Mouse (Mus musculus): ENCODE results near the gene Car11.

Car11 gene

GRCm38 (mm10) chr7:45725151-45725550, 25.5 kb downstream of the Car11 start:
- no peak for DNase-seq

DNA sequence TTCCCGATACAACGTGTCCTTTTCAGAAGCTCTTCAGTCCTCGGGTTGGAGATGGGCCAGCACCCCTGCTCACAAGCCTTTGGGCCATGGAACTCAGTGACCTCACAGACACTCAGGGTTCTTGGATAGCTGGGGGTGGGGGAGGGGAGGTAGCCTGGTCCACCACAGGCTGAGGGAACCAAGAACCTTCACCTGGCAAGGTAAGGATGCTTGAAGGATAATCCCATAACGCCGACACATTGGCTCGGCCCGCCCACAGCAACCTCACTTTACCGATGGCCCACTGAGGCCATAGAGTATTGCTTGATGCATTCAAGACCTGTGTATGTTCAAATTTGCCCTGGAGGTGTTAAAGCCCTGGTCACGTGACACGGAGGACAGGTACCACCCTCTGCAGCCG, 26.1 kb downstream of the Car11 start, which contains the start of gene Spaca4:
Gene Spaca4, minus strand, starts transcription at position 101 of the 400 bp plus-strand sequence.
- no peak for DNase-seq

GRCm38 (mm10) chr7:45726419-45726818, 26.8 kb downstream of the Car11 start:
- DNase-seq = no peak

DNA sequence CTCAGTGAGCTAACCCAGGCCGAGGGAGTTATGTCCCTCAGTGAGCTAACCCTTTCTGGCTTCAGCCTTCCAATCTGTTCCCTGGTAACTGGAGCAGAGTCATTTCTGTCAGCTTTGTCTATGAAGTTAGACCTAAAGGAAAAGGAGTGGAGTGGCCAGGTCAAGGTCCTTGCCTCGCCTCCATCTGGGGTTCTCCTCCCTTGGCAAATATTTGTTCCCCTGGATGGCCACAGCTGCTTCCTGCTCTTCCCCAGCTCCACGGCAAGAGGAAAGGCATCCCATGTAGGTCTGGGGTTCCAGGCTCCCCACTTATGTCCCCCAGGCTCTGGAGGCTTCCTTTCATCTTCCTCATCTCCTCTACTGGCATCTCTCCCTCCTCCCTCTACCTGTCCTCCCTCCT, 28.0 kb downstream of the Car11 start:
- no peak for DNase-seq

DNA sequence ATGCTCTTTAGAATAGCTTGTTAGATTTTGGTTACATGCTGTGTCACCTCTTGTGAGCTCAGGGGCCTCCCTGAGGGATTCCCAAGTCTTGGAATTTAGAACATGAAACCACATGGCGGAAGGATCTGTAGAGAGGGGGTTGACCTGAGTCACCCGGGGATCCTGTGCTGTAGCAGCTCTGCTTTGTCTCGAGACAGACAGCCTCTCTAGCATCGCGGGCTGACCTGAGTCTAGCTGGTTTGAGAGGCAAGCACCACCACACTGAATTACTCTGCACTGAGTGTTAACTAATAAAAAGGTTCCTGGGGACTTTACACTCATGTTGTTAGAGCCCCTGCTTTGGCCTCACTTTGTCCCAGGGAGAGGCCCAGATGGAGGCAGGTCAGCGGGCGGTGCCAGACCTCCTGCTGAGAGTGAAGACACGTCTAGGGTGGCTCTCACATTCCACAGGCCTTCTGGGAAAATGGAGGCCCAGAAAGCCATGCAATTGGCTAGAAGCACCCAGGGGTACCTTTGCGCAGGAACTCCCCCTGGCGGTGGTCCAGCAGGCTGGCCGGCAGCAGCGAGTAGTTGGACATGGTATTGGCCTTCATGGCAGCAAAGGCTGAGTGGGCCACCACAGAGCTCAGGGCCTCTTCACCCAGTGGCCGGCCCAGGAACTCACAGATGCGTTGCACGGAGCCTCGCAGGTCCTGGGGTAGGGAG, 31.2 kb downstream of the Car11 start:
- DNase-seq = peak; percentile 68

GRCm38 (mm10) chr7:45733477-45733876, 33.8 kb downstream of the Car11 start:
- DNase-seq = peak; percentile 85

GRCm38 (mm10) chr7:45739162-45739763, 39.6 kb downstream of the Car11 start:
- peak; percentile 86 for DNase-seq

DNA sequence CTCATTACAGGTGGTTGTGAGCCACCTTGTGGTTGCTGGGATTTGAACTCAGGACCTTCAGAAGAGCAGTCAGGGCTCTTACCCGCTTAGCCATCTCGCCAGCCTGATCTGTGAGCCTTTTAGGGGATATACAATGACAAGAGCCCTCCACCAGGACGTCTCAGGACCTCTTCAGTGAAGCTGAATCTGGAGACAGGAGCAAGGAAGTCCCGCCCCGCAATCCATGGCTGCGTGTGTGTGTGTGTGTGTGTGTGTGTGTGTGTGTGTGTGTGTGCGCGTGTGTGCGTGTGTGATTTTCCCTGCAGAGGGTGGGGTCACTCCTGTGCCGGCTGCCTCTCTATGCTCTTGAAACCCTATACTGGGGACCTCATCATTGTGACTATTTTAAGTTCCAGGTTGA, 40.2 kb downstream of the Car11 start:
- DNase-seq = no peak

GRCm38 (mm10) chr7:45741308-45741707, 41.7 kb downstream of the Car11 start:
- no peak for DNase-seq

- DNase-seq = peak; percentile 65
Measured at GRCm38 (mm10) chr7:45741777-45742176, 42.1 kb downstream of the Car11 start.

DNA sequence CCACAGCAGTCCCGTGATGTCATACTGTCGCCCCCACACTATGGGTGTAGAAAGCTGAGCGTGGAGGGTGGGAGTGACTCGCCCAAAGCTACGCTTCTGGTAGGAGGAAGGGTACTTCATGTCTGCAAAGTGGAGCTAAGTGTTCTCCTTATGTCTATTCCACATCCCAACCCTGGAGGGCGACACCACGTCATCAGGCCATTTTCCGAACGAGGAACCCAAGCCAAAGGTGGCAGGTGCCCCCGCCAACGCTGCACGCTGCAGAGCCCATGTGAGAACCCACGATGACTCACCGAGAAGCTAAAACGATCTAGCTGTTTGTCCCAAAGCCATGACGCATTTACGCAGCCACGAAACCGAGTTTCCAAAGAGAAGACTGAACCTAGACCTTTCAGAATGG, 42.7 kb downstream of the Car11 start:
- peak; percentile 43 for DNase-seq

DNA sequence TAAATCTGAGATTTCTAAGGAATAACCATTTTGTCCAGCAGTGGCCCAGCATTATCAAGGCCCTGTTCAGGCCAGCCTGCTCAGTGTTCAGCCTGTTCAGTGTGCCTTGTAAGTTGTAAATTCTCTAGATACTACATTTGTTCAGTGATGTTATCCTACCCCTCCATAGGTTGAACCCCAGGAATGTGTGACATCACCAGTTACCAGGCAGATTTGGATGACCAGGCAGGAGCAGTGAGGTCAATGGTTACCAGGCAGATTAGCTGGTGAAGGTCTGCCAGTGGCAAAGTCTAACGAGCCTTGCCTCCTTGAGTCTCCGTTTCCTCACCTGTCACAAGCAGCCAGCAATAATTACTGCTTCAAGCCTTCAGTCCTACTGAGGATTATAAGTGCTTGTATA, 44.7 kb downstream of the Car11 start:
- DNase-seq = peak; percentile 38

- no peak for DNase-seq
Measured at GRCm38 (mm10) chr7:45746518-45746917, 46.9 kb downstream of the Car11 start.

DNA sequence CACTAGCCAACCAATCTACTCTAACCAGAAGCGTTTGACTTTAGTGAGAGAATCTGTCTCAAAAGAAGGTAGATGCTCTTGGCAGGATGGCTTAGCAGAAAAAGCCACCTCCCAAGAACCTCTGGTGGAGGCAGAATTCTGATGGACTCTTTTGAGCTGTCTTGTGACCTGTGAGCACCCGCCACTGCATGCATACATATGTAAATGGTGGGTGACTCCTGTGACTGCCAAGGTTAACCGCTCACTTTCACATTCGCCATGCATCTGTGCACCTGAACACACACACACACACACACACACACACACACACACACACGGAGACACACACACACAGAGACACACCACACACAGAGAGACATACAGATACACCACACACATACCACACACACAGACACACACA, 47.8 kb downstream of the Car11 start:
- no peak for DNase-seq

- DNase-seq = no peak
Measured at GRCm38 (mm10) chr7:45748110-45748509, 48.5 kb downstream of the Car11 start.

- DNase-seq = no peak
Measured at GRCm38 (mm10) chr7:45749401-45749800, 49.8 kb downstream of the Car11 start.

DNA sequence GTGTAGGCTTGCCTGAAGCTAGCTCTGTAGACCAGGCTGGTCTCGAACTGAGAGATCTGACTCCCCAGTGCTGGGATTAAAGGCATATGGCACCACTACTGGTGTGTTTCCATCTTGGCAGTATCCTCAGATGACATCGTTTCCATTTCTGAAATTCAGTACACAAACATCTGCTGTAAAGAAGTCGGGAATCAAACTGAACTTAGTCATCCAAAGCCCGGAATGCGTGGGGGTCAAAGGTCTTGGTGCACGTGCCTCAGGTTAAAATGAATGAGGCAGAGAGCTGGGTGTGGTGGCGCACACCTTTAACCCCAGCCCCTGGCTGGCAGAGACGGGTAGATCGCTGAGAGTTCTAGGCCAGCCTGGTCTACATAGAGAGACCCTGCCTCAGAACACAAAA, 50.5 kb downstream of the Car11 start:
- DNase-seq = no peak

All from thymus, postnatal 14 days (tissue).